Mouse (Mus musculus): Measurements from ENCODE around the gene Cpsf7.
"Not testable (repeated sequence)": the region's sequence is repeated elsewhere in the genome, so short reads cannot be mapped to it uniquely, and the experiment has no call there.

The Cpsf7 gene

GRCm38 (mm10) chr19:10525106-10525901, at the start of gene Cpsf7:
Gene Cpsf7 (plus strand): TSS chr19:10525266.
- DNase-seq (ENCODE audit: low read depth, low spot score): peak; percentile 98

- DNase-seq (ENCODE audit: low read depth, low spot score): no peak
Measured at GRCm38 (mm10) chr19:10479541-10479940, 45.5 kb upstream of the Cpsf7 start.

- DNase-seq (ENCODE audit: low read depth, low spot score): peak; percentile 52
Measured at GRCm38 (mm10) chr19:10482703-10483102, 42.4 kb upstream of the Cpsf7 start, which contains the start of gene Ppp1r32. Gene Ppp1r32 (minus strand): TSS chr19:10482928.

- peak; percentile 88 for DNase-seq (ENCODE audit: low read depth, low spot score)
Measured at GRCm38 (mm10) chr19:10486264-10486738, 38.8 kb upstream of the Cpsf7 start.

DNA sequence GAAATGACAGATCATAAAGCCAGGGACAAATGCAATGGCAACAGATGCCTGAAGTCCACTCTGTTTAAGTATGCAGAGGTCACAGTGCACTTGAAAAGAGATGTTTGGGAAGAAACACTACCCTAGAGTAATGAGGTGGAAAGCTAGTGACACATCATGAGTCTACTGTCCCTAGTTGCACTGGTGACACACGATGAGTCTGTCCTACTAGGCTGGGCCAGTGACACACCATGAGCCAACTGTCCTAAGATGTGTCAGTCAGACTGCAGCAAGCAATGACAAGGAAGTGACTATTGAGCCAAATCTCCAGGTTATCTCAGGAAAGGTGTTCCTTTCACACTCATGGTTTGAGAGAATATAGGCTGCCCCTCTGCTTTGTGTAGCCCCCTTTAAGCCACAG, 29.4 kb upstream of the Cpsf7 start:
- DNase-seq (ENCODE audit: low read depth, low spot score): peak; percentile 36

- peak; percentile 23 for DNase-seq (ENCODE audit: low read depth, low spot score)
Measured at GRCm38 (mm10) chr19:10496976-10497375, 28.1 kb upstream of the Cpsf7 start.

- DNase-seq (ENCODE audit: low read depth, low spot score): peak; percentile 85
Measured at GRCm38 (mm10) chr19:10497512-10498160, 27.4 kb upstream of the Cpsf7 start.

GRCm38 (mm10) chr19:10500581-10500980, 24.5 kb upstream of the Cpsf7 start:
- peak; percentile 55 for DNase-seq (ENCODE audit: low read depth, low spot score)

DNA sequence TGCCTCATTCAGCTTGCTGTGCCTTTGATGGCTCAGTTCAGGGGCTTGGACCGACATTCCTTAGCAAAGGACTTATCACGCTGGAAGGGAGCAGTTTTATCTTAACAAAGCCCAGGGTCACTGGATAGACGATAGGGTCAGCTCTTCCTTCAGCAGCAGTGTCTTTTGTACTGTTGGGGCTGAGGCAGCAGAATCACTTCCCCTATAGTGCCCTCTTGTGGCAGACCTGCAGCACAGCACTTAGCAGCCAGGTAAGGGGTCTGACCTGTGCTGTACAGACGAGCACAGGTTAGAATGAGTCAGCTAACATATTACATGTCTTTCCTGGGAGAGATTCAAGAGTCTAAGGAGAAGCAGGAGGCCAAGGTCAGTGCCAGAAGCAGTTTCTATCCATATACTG, 22.5 kb upstream of the Cpsf7 start:
- peak; percentile 71 for DNase-seq (ENCODE audit: low read depth, low spot score)

DNA sequence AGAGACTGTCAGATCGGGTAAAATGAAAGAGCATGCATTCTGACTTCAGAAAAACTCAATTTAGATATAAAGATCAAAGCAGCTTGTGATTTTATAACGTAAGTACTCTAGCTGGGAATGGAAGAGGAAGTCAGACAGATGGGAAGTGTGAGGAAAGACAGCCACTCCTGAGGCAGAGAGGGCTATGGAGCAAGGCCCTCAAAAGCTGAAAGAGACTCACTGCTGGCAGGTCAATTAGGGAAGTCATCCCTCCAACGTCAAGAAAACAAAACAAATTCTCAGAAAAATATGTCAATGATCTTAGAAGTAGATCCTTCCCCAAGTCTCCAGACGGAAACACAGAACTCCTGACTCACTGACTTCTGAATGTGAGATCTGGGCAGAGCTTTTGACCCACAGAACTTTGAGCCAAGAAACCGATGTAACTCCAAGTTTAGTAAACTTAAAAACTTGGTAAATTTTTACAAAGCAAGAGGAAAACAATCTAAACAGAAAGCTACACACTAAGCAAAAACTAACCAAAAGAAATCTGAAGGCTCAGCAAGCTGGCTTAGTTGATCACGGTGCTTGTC, 14.2 kb upstream of the Cpsf7 start:
- DNase-seq (ENCODE audit: low read depth, low spot score): no peak

- DNase-seq (ENCODE audit: low read depth, low spot score): peak; percentile 53
Measured at GRCm38 (mm10) chr19:10520355-10520754, 4.7 kb upstream of the Cpsf7 start.

DNA sequence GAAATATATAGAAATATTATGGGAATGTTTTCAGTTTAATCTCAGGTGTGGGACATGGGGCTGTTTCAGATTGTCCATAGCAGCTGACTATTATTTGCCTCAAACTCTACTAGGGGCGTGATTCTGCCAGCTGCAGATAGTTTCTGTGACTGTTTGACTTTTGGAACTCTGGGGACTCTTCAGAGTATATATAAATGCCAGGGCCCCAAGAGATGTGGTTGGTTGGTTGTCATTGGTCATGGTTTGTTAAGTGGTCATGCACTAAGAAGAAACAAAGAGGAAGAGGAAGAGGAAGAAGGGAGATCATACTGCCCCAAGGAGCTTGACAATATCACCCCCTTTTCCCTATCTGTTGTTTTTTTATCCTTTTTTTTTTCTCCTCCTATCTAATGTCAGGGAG, 3.1 kb upstream of the Cpsf7 start:
- DNase-seq (ENCODE audit: low read depth, low spot score): no peak

DNA sequence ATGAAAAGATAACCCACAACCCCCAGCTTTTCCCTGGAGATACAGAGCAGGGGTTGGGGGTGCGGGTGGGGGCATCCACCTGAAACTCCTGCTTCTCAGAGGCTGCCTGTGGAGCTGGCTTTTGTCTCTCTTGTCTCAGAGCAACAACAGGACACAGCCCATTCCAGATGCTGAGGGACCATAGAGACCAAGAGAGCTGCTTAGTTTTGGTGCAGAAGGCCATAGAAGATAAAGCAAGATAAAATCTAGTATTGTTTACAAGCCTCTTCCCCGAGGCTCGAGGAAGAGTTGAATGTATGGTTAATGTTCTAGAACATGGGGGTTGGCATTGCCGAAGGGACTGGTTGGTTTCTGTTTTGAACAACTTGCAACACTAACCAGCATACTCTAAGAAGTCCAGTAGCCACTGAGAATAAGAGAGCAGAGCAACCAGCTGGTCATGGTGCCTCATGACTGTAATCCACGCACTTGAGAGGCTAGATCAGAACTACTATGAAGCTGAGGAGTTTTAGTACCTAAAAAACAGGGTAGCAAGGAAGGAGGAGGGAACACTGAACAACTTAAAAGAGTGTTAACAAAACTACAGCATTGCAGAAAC, 1.5 kb upstream of the Cpsf7 start:
- no peak for DNase-seq (ENCODE audit: low read depth, low spot score)

- no peak for DNase-seq (ENCODE audit: low read depth, low spot score)
Measured at GRCm38 (mm10) chr19:10524784-10525105, 321 bp upstream of the Cpsf7 start.

- peak; percentile 72 for DNase-seq (ENCODE audit: low read depth, low spot score)
Measured at GRCm38 (mm10) chr19:10525910-10526309, 844 bp downstream of the Cpsf7 start, which contains the start of gene Sdhaf2. Gene Sdhaf2 (minus strand): TSS chr19:10526142.

DNA sequence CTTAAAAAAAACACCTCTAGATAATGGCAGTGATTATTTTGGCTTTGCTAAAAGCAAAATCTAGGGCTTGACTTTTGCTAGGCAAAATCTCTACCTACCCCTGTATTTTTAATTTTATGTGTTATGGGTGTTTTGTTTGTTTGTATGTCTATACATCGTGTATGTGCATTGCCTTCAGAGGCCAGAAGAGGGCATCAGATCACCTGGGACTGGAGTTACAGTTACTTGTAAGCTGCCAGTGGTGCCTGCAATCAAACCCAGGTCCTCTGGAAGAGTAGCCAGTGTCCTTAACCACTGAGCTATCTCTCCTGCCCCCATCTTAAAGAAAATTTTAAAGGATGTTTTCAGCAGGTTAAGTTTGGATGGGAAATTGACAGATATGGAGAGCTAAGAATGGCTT, 5.0 kb downstream of the Cpsf7 start:
- DNase-seq (ENCODE audit: low read depth, low spot score): no peak

DNA sequence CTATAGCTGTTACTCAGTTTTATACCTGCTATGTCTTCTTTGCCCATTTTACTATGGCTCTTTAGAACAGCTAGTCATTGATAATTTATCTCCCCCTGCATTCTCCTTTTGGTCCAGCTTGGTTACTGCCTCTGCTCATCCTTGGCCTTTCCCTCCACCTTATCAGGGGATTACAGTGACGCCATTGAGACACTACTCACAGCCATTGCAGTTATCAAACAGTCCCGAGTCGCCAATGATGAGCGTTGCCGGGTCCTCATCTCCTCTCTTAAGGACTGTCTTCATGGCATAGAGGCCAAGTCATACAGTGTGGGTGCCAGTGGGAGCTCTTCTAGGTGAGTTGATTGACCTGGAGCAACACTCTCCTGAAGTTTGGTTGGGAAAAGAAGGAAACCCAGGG, 14.4 kb downstream of the Cpsf7 start:
- DNase-seq (ENCODE audit: low read depth, low spot score): no peak

DNA sequence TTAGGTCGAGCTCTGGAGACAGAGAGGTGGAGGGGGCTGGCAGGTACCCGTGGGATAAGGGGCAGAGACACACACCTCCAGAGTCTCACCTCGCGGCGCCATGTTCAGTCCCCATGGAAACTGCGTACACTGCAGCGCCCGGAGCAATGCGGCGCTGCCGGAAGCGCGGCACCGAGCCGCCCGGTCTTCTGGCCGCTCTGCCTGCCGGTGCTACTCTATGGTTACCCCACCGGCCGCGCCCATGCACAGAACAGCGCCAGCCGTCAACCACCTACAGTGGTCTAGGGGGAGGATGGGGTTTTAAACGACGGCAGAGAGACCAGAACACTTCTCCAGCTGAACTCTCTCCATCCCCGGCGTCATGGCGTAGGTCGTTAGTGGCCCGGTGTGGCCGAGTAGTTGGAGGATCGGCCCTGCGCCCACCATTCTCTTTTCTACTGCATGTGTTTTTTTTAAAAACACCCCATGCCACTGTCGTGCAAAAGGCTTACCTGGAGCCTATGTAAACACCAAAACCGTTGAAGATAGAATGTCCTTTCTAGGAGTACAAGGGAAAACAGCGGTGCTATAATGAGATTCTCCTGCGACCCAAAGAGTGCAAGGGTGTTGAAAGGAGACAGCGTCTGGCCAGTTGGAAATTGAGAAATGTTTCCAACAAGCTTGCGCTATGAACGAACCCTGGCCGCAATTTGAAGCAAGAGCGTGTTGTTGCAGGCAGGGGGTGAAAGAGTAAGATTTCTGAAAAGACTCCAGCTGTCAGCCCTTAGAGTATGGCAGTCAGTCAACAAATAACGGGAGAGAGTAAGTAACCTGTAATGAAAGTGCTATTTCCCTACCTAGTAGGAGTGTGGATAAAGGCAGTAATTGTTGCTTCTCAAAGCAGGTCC, 30.8 kb downstream of the Cpsf7 start, which contains the start of gene Tmem216:
Tmem216 (minus strand) TSS at position 615 of the 887 bp plus-strand sequence.
- peak; percentile 94 for DNase-seq (ENCODE audit: low read depth, low spot score)

DNA sequence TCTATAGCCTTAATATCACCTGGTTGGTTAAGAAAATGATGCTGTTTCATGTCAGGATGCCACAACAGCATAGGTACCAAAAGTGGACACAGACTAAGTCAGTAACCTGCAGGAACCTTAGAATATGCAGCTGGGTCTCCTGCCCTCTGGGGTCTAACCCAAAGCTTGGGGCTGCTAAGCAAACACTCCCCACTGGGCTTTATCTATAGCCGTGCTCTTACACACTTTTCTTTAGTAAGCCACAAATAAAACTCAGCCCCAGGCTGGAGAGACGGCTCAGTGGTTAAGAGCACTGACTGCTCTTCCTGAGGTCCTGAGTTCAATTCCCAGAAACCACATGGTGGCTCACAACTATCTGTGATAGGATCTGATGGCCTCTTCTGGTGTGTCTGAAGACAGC, 31.9 kb downstream of the Cpsf7 start:
- no peak for DNase-seq (ENCODE audit: low read depth, low spot score)

- DNase-seq (ENCODE audit: low read depth, low spot score): no peak
Measured at GRCm38 (mm10) chr19:10557430-10557829, 32.4 kb downstream of the Cpsf7 start.

DNA sequence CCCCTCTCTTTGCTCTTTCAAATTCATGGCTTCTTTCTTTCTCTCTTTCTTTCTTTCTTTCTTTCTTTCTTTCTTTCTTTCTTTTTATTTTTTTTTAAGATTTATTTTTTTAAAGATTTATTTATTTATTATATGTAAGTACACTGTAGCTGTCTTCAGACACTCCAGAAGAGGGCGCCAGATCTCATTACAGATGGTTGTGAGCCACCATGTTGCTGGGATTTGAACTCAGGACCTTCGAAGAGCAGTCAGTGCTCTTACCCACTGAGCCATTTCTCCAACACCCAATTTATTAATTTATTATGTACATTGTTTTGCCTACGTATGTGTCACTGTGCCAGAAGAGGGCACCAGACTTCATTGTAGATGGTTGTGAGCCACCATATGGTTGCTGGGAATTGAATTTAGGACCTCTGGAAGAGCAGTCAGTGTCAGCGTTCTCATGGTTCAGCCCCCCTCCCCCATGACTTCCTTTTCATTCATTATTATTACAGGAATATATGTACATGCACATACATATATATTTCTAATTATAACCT, 32.8 kb downstream of the Cpsf7 start:
- not testable (repeated sequence) for DNase-seq (ENCODE audit: low read depth, low spot score)
